Mouse (Mus musculus): ENCODE measurements around the gene Mrtfa.

- no peak for TF ChIP-seq CTCF (IDR thresholded peaks at IDR 0.05; ENCODE audit: control insufficient read depth, insufficient read depth, low read length)
- no peak for TF ChIP-seq POLR2A (IDR thresholded peaks at IDR 0.05; ENCODE audit: borderline replicate concordance, control insufficient read depth, low read depth, low read length)
Measured at GRCm38 (mm10) chr15:81083826-81084225, 106.7 kb downstream of the Mrtfa start.
